9 mouse cellular contexts compared by ENCODE assay signal in genomic region chr12:100887801-100888258, GRCm38 (mm10). TPM values are rescaled to one million over a fixed set of nuclear protein-coding genes. Genes with fewer than 3 reads are reported as not detected.
DNase-seq lines count a peak whose midpoint lies in the region; ATAC-seq lines count a peak whose summit lies in the region.
"Had no signal": no experiment of that assay in that cellular context is flagged by ENCODE, and none has a peak within 500 bp of the region (broad histone marks: within the 10 kb centered on the region; RNA-seq: fewer than 3 reads in every experiment).

No protein-coding gene starts in this region.

- no peak for DNase-seq in embryonic facial prominence, embryonic 10.5 days (ENCODE audit: low spot score)
- DNase-seq in testis, postnatal 14 days (ENCODE audit: low spot score) = peak; percentile 19
- no peak for DNase-seq in testis, postnatal 10 days (ENCODE audit: low spot score)
- peak; percentile 35 to 54 for DNase-seq in heart, postnatal 14 days
- DNase-seq in left cerebral cortex, postnatal 14 days (ENCODE audit: low spot score in 2 of 2) = peak; percentile 66 to 86
- peak; percentile 73 to 81 for DNase-seq in right cerebral cortex, postnatal 10 days (ENCODE audit: low spot score in 2 of 2)
- no peak for DNase-seq in liver

- H3K4me3 ChIP-seq in embryonic facial prominence, embryonic 13.5 days = no peak overlapping the region
- no peak overlapping the region for H3K4me3 ChIP-seq in embryonic facial prominence, embryonic 10.5 days

- WGBS in embryonic facial prominence, embryonic 13.5 days = 40% methylated on average over 12 of the region's 12 CpGs
- 47% methylated on average over 12 of the region's 12 CpGs for WGBS in embryonic facial prominence, embryonic 10.5 days

- intact Hi-C loops in heart, postnatal 14 days (cut with DNase I) = no loop called here
- intact Hi-C loops in left cerebral cortex, postnatal 14 days (cut with DNase I) = no loop called here

- ATAC-seq in embryonic facial prominence, embryonic 13.5 days (ENCODE audit: insufficient number of reproducible peaks, insufficient read depth, low FRiP score, low TSS enrichment, low read depth) = no peak

- no peaks in the 10 kb centered on the region for H3K9me3 ChIP-seq in embryonic facial prominence, embryonic 13.5 days
- H3K9me3 ChIP-seq in embryonic facial prominence, embryonic 10.5 days = no peaks in the 10 kb centered on the region

- H3K27me3 ChIP-seq in embryonic facial prominence, embryonic 13.5 days = peaks cover 12% of the 10 kb centered on the region
- H3K27me3 ChIP-seq in embryonic facial prominence, embryonic 10.5 days (replicated peaks; ENCODE audit: low read depth, poor library complexity, severe bottlenecking) = 0 out of 2 replicates have a peak, but pooled peaks cover 6% of the 10 kb centered on the region

- peaks cover 3% of the 10 kb centered on the region; the same call in 1 of the 2 replicates for H3K4me1 ChIP-seq in embryonic facial prominence, embryonic 13.5 days
- H3K4me1 ChIP-seq in embryonic facial prominence, embryonic 10.5 days = 0 out of 2 replicates have a peak, but pooled peaks cover 5% of the 10 kb centered on the region

- H3K4me2 ChIP-seq in embryonic facial prominence, embryonic 13.5 days = 0 out of 2 replicates have a peak overlapping the region, but pooled peaks have one; percentile 14

- no peak overlapping the region for H3K9ac ChIP-seq in embryonic facial prominence, embryonic 13.5 days
- H3K9ac ChIP-seq: liver, embryonic 14.5 days had no signal

- no peaks in the 10 kb centered on the region for H3K36me3 ChIP-seq in embryonic facial prominence, embryonic 13.5 days
- H3K36me3 ChIP-seq in embryonic facial prominence, embryonic 10.5 days (replicated peaks) = no peaks in the 10 kb centered on the region

- H3K27ac ChIP-seq in embryonic facial prominence, embryonic 13.5 days = no peak overlapping the region
- H3K27ac ChIP-seq in embryonic facial prominence, embryonic 10.5 days (replicated peaks) = no peak overlapping the region
- H3K27ac ChIP-seq: liver, embryonic 14.5 days had no signal

RNA-seq across cellular contexts. Expression of gene Gpr68, which starts 20.2 kb away (rescaled TPM):
- polyA plus RNA-seq in embryonic facial prominence, embryonic 13.5 days (2015; fragmentation: Nextera tagmentation; extraction: Ambion mirVana) = 0.62 and 0.69 TPM in 2 replicates
- polyA plus RNA-seq in embryonic facial prominence, embryonic 10.5 days (2016; fragmentation: Nextera tagmentation; extraction: Ambion mirVana) = 0.21 and 0.34 TPM in 2 replicates
- under 1 TPM; 0.38 to 0.41 TPM for total RNA-seq in heart, postnatal 14 days (2021)
- 1 to 10 TPM; 6.1 to 8.3 TPM for total RNA-seq in left cerebral cortex, postnatal 14 days (2021)

Comparison
In these comparisons a context has a peak if more than half of its experiments do, and no peak if none do; other contexts are left out.
1. DNase-seq: peak in testis, postnatal 14 days (single experiment), heart, postnatal 14 days (2 of 2), left cerebral cortex, postnatal 14 days (2 of 2) and right cerebral cortex, postnatal 10 days (2 of 2); none in embryonic facial prominence, embryonic 10.5 days (single experiment), testis, postnatal 10 days (single experiment) and liver (single experiment).
2. RNA of gene Gpr68, which starts 20.2 kb away (total RNA-seq): 6.1 to 8.3 TPM in left cerebral cortex, postnatal 14 days; 0.38 to 0.41 TPM in heart, postnatal 14 days; every median in the first group is over 4 times any median in the second.